Mouse (Mus musculus) liver, embryonic 18 days (tissue): ENCODE measurements around the gene Acacb. TPM values are rescaled to one million over a fixed set of nuclear protein-coding genes. Genes with fewer than 3 reads are reported as not detected.

ENCODE experiments used
- polyA plus RNA-seq: library from polyadenylated mRNA; depleted of rRNA; stranded (reverse); fragments of >200 nt; gene quantifications from 2 replicates; pipeline ENCODE4 v1.2.3, GENCODE M21; 2012; rRNA removed

Acacb gene
- polyA plus RNA-seq: 7.0 and 9.6 TPM in 2 replicates

DNA sequence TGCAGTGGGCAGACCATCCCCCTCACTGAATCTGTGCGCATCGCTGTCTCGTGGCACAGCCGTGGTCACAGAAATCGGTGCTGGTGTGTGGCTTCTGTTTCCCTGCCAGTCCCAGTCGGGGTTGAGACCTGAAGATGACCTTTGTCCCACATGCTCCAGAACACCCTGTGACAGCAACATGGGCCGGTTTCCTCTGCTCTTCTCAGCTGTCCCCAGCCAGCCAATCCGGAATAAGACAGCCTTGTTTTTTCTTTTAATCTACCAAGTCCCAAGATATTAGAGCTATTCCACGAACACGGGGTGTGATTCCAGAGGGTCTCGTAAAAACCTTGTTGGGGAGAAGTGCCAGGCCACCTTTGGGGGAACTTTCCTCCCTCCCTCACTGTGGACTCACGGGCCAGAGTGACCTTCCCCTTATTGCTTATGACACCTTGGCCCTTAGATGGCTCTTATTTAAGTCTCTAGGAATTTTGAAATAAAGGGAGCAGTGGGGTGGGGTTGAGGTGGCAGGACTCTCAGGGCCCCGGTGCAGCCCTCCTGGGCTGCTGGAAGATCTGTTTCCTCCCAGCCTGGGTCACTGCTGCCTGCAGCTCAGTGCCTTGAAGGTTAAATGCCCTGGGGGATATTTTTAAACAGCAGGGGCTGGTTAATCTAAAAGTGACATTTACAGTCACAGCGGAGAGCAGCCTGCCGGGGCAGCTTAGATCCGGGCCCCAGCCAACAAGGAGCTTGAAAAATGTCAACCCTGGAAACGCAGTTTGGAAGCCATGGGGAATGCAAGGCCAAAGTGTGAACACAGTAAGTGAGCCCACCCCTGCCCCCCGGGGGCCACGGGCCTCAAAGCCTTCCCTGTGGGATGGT, at the start of gene Acacb:
TSS of gene Acacb (plus strand) at position 508 of the 861 bp plus-strand sequence.

DNA sequence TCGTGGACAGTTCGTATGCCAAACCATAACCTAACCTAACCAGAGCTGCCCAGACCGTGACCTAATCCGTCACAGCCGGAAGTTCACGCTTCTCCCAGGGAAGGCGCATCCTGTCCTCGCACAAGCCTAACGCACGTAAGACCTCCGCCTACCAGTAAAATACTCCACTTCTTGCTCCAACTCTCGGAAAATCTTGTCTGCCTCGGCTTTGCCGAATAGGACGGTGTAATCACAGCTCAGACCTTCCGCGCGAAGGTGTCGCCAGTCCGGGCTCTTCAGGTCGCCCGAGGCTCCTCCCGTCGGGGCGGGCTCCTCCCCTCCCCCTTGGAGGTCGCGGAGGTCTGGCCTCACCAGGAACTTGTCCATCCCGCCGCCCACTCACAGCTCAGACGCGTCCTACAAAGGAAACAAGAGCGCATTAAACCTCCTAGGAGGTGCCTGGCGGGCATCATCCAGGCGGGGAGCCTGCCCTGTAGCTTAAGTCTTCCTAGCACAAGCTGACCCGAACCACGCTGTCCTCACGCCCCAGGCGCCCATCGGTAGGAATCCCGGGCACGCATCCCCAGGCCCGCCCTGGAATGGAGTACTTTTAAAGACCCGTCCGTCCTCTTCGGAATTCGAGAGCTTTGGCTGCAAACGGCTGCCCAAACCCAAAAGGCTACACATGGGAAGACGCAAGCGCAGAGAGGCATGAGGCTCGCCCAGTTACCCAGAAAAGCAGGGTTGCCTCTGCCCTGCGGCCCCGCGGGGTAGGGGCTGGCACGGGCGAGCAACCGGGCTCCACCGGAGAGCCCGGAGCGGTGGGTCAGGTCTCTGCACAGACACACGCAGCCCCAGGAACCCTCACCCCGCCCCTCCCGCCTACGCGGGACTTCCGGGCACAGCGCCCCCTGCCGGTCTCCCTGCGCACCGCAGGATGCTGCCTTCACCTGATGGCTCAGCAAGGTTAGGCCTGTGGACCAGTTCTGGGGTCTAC, 18.7 kb upstream of the Acacb start, which contains the start of gene Alkbh2:
TSS of gene Alkbh2 (minus strand) at position 845 of the 976 bp plus-strand sequence.

DNA sequence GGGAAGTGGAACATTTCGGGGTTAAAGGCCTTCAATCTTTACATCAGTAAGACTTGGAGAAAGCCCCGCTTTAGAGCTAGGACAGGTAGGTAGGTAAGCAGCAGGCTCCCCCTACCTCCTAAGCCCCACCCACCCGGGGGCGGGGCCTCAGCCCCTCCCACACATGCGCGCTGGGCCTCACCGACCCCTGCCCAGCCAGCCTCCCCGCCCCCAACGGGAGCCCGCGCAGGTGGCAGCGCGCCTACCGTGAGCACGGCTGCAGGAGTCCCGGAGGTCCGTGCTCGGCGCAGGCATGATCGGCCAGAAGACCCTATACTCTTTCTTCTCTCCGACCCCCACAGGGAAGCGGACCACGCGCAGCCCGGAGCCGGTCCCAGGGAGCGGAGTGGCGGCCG, 16.1 kb upstream of the Acacb start, which contains the start of gene Ung:
TSS of gene Ung (plus strand) at position 176 of the 395 bp plus-strand sequence.

DNA sequence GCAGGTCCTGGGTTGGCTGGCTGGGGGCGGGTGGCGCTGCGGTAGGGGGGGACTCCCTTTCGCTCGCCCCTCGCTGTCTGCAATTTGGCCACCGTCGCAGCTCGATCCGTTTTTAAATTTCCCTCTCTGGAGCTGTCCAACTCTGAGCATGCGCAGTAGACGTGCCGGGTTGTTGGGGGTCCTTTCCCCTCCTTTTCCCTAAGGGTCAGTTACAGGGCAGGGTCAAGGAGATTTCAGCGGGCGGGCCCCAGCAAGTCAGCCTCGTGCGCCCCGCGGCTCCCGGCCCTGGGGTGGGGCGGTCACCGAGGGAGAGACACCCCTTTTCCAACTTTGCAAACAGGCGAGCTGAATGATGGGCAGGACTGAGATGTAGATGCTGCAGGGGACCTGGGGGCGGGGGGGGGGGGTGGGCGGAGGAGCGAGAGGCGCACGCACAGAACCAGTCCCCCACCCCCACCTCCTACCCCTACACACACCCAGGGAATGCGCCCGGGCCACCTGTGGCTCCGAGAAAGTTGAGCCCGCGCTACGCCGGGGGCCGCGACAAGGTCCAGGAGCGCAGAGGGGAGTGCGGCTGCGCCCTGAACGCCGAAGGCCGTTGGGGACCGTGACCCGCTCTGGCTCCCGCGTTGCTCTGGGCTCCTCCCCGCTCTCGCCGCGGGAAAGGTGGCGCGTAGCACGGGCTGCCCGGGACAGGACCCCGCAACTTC, 127.5 kb downstream of the Acacb start, which contains the start of gene Foxn4:
TSS of gene Foxn4 (minus strand) at position 115 of the 710 bp plus-strand sequence.

DNA sequence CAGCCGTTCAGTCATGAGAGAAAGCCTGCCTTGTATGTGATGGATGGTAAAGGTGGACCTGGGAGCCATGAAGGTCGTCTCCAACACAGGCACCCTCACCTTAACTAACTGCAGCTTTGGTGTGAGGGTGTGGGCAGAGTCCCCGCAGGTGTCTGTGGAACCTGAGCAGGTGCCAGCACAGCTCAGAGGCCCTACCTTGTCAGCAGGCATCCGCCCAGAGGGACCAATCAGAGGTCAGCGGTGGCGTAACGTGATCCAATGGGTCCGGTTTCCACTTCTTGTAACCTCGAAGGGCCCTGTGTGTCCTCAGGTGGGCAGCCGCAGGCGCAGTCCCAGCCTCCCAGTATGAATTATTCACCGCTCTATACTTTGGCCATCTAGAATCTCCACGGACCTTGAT, 142.5 kb downstream of the Acacb start, which contains the start of gene Myo1h:
TSS of gene Myo1h (plus strand) at position 293 of the 400 bp plus-strand sequence.

Other genes starting within 250 kb of the Acacb start
- 25.0 and 27.4 TPM in 2 replicates for gene Coro1c, start 237.8 kb upstream of the Acacb start, polyA plus RNA-seq
- 2.8 and 3.1 TPM in 2 replicates for gene Ssh1, start 152.6 kb upstream of the Acacb start, polyA plus RNA-seq
- 0.05 TPM in 1 of 2 replicates, not detected in the other for gene Dao, start 142.8 kb upstream of the Acacb start, polyA plus RNA-seq
- 5.8 and 6.5 TPM in 2 replicates for gene Usp30, start 81.1 kb upstream of the Acacb start, polyA plus RNA-seq
- gene Svop, start 55.0 kb upstream of the Acacb start, polyA plus RNA-seq: 0.02 TPM in 2 replicates
- gene Alkbh2, start 18.3 kb upstream of the Acacb start, polyA plus RNA-seq: 6.4 TPM in 2 replicates
- gene Ung, start 16.1 kb upstream of the Acacb start, polyA plus RNA-seq: 7.1 and 8.7 TPM in 2 replicates
- gene Foxn4, start 127.3 kb downstream of the Acacb start, polyA plus RNA-seq: not detected in 2 replicates
- gene Myo1h, start 142.6 kb downstream of the Acacb start, polyA plus RNA-seq: 1.0 and 1.4 TPM in 2 replicates
- gene Kctd10, start 234.0 kb downstream of the Acacb start, polyA plus RNA-seq: 18.4 and 18.6 TPM in 2 replicates
- 12.9 and 15.3 TPM in 2 replicates for gene Ube3b, start 234.1 kb downstream of the Acacb start, polyA plus RNA-seq